Mouse (Mus musculus): ENCODE measurements around the gene Olfr572. TPM values are rescaled to one million over a fixed set of nuclear protein-coding genes. Genes with fewer than 3 reads are reported as not detected.

The Olfr572 gene
- polyA plus RNA-seq, 1 experiment from 2014 or later = not detected

DNA sequence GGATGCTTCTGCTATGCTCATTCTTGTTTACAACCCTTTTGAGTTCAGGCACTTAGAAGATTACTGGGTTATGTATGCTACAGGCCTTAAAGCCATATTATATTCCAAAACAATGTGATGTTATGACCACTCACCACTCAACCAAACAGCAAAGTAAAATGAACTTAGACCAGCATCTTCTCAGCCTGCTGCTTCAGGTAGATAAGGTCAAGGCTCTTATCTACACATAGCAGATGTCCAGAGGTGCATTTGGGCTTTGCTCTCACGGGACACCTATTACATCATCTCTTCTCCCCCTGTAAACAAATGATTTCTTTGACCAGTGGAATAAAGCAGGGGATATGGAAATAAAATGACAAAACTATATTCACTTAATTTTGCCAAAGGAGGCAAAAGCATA is 34.4 kb downstream of the Olfr572 start, which contains the start of gene Olfr575:
Gene Olfr575 (minus strand): TSS at position 183 of the 400 bp plus-strand sequence.
- Histone ChIP-seq H3K27me3 (ENCODE audit: low read depth, poor library complexity, severe bottlenecking) (no peaks in the 10 kb centered on the region), H3K36me3 (no peaks in the 10 kb centered on the region), H3K4me1 (no peaks in the 10 kb centered on the region), H3K9me3 (replicated peaks) (no peaks in the 10 kb centered on the region), H3K27ac (replicated peaks) (no peak within 1 kb of the TSS), H3K4me3 (no peak within 1 kb of the TSS)
- WGBS = 68% methylated on average over 1 of the region's 1 CpGs
- DNase-seq (ENCODE audit: low spot score) = no peak

- Histone ChIP-seq H3K4me3 (no peak within 1 kb of the TSS), H3K27ac (replicated peaks) (no peak within 1 kb of the TSS), H3K4me1 (no peaks in the 10 kb centered on the region), H3K27me3 (ENCODE audit: low read depth, poor library complexity, severe bottlenecking) (no peaks in the 10 kb centered on the region), H3K36me3 (no peaks in the 10 kb centered on the region), H3K9me3 (replicated peaks) (no peaks in the 10 kb centered on the region)
- WGBS = 67% methylated on average over 2 of the region's 2 CpGs
- no peak for DNase-seq (ENCODE audit: low spot score)
Observed at GRCm38 (mm10) chr7:102962360-102962759, 38.2 kb downstream of the Olfr572 start, which contains the start of gene Olfr576. TSS of gene Olfr576 (plus strand) at chr7:102962660.

DNA sequence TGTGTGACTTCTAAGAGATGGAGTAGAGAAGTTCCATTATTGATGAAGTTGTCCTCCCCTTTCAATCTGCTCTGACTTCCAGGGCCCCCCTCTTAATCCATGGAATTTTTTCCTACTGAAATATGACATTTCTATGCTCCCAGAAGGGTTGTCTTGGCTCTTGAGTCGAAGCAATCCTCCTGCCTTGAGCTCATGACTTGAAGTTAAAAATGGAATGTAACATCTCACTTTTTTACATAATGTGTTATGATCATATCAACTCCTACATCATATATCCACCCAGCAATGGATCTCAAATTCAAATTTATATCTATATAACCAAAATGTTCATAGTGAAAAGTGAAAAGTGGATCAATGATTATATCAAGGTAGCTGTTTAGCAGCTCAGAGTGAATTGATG is 50.2 kb downstream of the Olfr572 start:
- Histone ChIP-seq H3K27me3 (ENCODE audit: low read depth, poor library complexity, severe bottlenecking) (no peaks in the 10 kb centered on the region), H3K9me3 (replicated peaks) (no peaks in the 10 kb centered on the region), H3K27ac (replicated peaks) (no peak overlapping the region), H3K36me3 (no peaks in the 10 kb centered on the region), H3K4me3 (no peak overlapping the region), H3K4me1 (no peaks in the 10 kb centered on the region)
- WGBS = 69% methylated on average over 1 of the region's 1 CpGs
- DNase-seq (ENCODE audit: low spot score) = no peak

DNA sequence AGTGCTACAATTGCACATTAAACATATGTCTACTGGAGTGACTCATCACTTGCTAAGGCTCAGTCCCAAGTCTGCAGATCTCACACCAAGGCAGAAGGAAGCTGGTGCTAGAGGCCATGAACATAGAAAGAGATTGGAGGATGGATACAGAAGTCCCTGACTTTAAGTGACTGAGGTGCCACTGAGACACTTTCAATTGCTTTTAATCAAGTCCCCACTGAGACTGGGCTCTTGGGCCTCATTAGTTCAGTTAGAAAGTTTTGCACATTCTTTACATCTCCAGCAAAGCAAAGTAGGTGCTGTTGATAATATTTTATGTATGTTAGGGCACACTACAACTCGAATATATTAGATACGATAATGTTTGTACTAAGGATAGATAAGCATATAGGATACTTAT is 51.6 kb downstream of the Olfr572 start, which contains the start of gene Olfr577:
Gene Olfr577 (minus strand): TSS at position 101 of the 400 bp plus-strand sequence.
- WGBS = 89% methylated on average over 2 of the region's 2 CpGs
- H3K36me3 ChIP-seq = no peaks in the 10 kb centered on the region
- H3K27me3 ChIP-seq (ENCODE audit: low read depth, poor library complexity, severe bottlenecking) = no peaks in the 10 kb centered on the region
- H3K9me3 ChIP-seq (replicated peaks) = no peaks in the 10 kb centered on the region
- no peak within 1 kb of the TSS for H3K27ac ChIP-seq (replicated peaks)
- no peak for DNase-seq (ENCODE audit: low spot score)
- no peaks in the 10 kb centered on the region for H3K4me1 ChIP-seq
- H3K4me3 ChIP-seq = no peak within 1 kb of the TSS

Other genes starting within 250 kb of the Olfr572 start
- 10.1 and 11.8 TPM in 2 replicates for gene Trim68, start 237.1 kb upstream of the Olfr572 start, polyA plus RNA-seq (2016; fragmentation: Nextera tagmentation; extraction: Ambion mirVana)
- gene Olfr557, start 228.5 kb upstream of the Olfr572 start, polyA plus RNA-seq (2016; fragmentation: Nextera tagmentation; extraction: Ambion mirVana) = not detected in 2 replicates
- gene Olfr558, start 222.2 kb upstream of the Olfr572 start, polyA plus RNA-seq (2016; fragmentation: Nextera tagmentation; extraction: Ambion mirVana) = 0.04 TPM in 1 of 2 replicates, not detected in the other
- gene Olfr33, start 205.3 kb upstream of the Olfr572 start, polyA plus RNA-seq (2016; fragmentation: Nextera tagmentation; extraction: Ambion mirVana) = not detected in 2 replicates
- not detected in 2 replicates for gene Olfr559, start 196.9 kb upstream of the Olfr572 start, polyA plus RNA-seq (2016; fragmentation: Nextera tagmentation; extraction: Ambion mirVana)
- gene Olfr560, start 165.0 kb upstream of the Olfr572 start, polyA plus RNA-seq (2016; fragmentation: Nextera tagmentation; extraction: Ambion mirVana) = not detected in 2 replicates
- not detected in 2 replicates for gene Olfr78, start 164.9 kb upstream of the Olfr572 start, polyA plus RNA-seq (2016; fragmentation: Nextera tagmentation; extraction: Ambion mirVana)
- not detected in 2 replicates for gene Olfr561, start 153.2 kb upstream of the Olfr572 start, polyA plus RNA-seq (2016; fragmentation: Nextera tagmentation; extraction: Ambion mirVana)
- not detected in 2 replicates for gene Olfr564, start 120.9 kb upstream of the Olfr572 start, polyA plus RNA-seq (2016; fragmentation: Nextera tagmentation; extraction: Ambion mirVana)
- gene Olfr566, start 65.6 kb upstream of the Olfr572 start, polyA plus RNA-seq (2016; fragmentation: Nextera tagmentation; extraction: Ambion mirVana) = not detected in 2 replicates
- not detected in 2 replicates for gene Olfr568, start 47.3 kb upstream of the Olfr572 start, polyA plus RNA-seq (2016; fragmentation: Nextera tagmentation; extraction: Ambion mirVana)
- gene Olfr569, start 33.5 kb upstream of the Olfr572 start, polyA plus RNA-seq (2016; fragmentation: Nextera tagmentation; extraction: Ambion mirVana) = not detected in 2 replicates
- not detected in 2 replicates for gene Olfr570, start 29.8 kb upstream of the Olfr572 start, polyA plus RNA-seq (2016; fragmentation: Nextera tagmentation; extraction: Ambion mirVana)
- gene Olfr571, start 6.9 kb upstream of the Olfr572 start, polyA plus RNA-seq (2016; fragmentation: Nextera tagmentation; extraction: Ambion mirVana) = not detected in 2 replicates
- gene Olfr573-ps1, start 18.2 kb downstream of the Olfr572 start, polyA plus RNA-seq (2016; fragmentation: Nextera tagmentation; extraction: Ambion mirVana) = not detected in 2 replicates
- not detected in 2 replicates for gene Olfr574, start 24.1 kb downstream of the Olfr572 start, polyA plus RNA-seq (2016; fragmentation: Nextera tagmentation; extraction: Ambion mirVana)
- gene Olfr575, start 34.4 kb downstream of the Olfr572 start, polyA plus RNA-seq (2016; fragmentation: Nextera tagmentation; extraction: Ambion mirVana) = not detected in 2 replicates
- gene Olfr576, start 38.3 kb downstream of the Olfr572 start, polyA plus RNA-seq (2016; fragmentation: Nextera tagmentation; extraction: Ambion mirVana) = not detected in 2 replicates
- not detected in 2 replicates for gene Olfr577, start 51.5 kb downstream of the Olfr572 start, polyA plus RNA-seq (2016; fragmentation: Nextera tagmentation; extraction: Ambion mirVana)
- gene Olfr578, start 64.9 kb downstream of the Olfr572 start, polyA plus RNA-seq (2016; fragmentation: Nextera tagmentation; extraction: Ambion mirVana) = not detected in 2 replicates
- gene Olfr582, start 113.6 kb downstream of the Olfr572 start, polyA plus RNA-seq (2016; fragmentation: Nextera tagmentation; extraction: Ambion mirVana) = not detected in 2 replicates
- not detected in 2 replicates for gene Olfr583, start 126.9 kb downstream of the Olfr572 start, polyA plus RNA-seq (2016; fragmentation: Nextera tagmentation; extraction: Ambion mirVana)
- not detected in 2 replicates for gene Olfr584, start 157.5 kb downstream of the Olfr572 start, polyA plus RNA-seq (2016; fragmentation: Nextera tagmentation; extraction: Ambion mirVana)
- not detected in 2 replicates for gene Olfr585, start 173.3 kb downstream of the Olfr572 start, polyA plus RNA-seq (2016; fragmentation: Nextera tagmentation; extraction: Ambion mirVana)
- not detected in 2 replicates for gene Olfr586, start 201.2 kb downstream of the Olfr572 start, polyA plus RNA-seq (2016; fragmentation: Nextera tagmentation; extraction: Ambion mirVana)
- not detected in 2 replicates for gene Olfr588-ps1, start 216.5 kb downstream of the Olfr572 start, polyA plus RNA-seq (2016; fragmentation: Nextera tagmentation; extraction: Ambion mirVana)
- gene Olfr589, start 231.9 kb downstream of the Olfr572 start, polyA plus RNA-seq (2016; fragmentation: Nextera tagmentation; extraction: Ambion mirVana) = not detected in 2 replicates